Mouse (Mus musculus) thymus, postnatal 10 days (tissue): ENCODE measurements around the gene Ddt.

ENCODE experiments used
- DNase-seq, 2 experiments: peaks; one replicate each; pipeline ENCODE4 v3.0.0; 2021; ENCODE audit warnings: low spot score in 2 of 2

The Ddt gene

GRCm38 (mm10) chr10:75772795-75773664 lies at the start of gene Ddt:
Gene Ddt, minus strand, starts transcription at chr10:75773414.
- DNase-seq = peak; percentile 82 to 84

GRCm38 (mm10) chr10:75822443-75822842 lies 49.2 kb upstream of the Ddt start, which contains the start of gene Gstt4:
Gene Gstt4, minus strand, starts transcription at chr10:75822543.
- DNase-seq = no peak

GRCm38 (mm10) chr10:75819882-75820281 lies 46.7 kb upstream of the Ddt start:
- DNase-seq = no peak

- DNase-seq = no peak
Measured at GRCm38 (mm10) chr10:75818641-75819040, 45.4 kb upstream of the Ddt start.

GRCm38 (mm10) chr10:75804217-75804616 lies 31.0 kb upstream of the Ddt start:
- no peak for DNase-seq

GRCm38 (mm10) chr10:75798176-75798696 lies 25.0 kb upstream of the Ddt start, which contains the start of gene Gstt1:
Gene Gstt1, minus strand, starts transcription at chr10:75798584.
- no peak for DNase-seq

GRCm38 (mm10) chr10:75797619-75798175 lies 24.5 kb upstream of the Ddt start:
- no peak for DNase-seq

- no peak for DNase-seq
Measured at GRCm38 (mm10) chr10:75796731-75797516, 23.7 kb upstream of the Ddt start.

GRCm38 (mm10) chr10:75794880-75795279 lies 21.7 kb upstream of the Ddt start:
- no peak for DNase-seq

GRCm38 (mm10) chr10:75790773-75791172 lies 17.6 kb upstream of the Ddt start:
- DNase-seq = peak in 1 of 2 experiments; percentile 42

- DNase-seq = no peak
Measured at GRCm38 (mm10) chr10:75789841-75790240, 16.6 kb upstream of the Ddt start.

- no peak for DNase-seq
Measured at GRCm38 (mm10) chr10:75789081-75789735, 16.0 kb upstream of the Ddt start.

- no peak for DNase-seq
Measured at GRCm38 (mm10) chr10:75788277-75788676, 15.1 kb upstream of the Ddt start.

- DNase-seq = no peak
Measured at GRCm38 (mm10) chr10:75785442-75785841, 12.2 kb upstream of the Ddt start.

- peak in 1 of 2 experiments; percentile 20 for DNase-seq
Measured at GRCm38 (mm10) chr10:75780769-75781578, 7.8 kb upstream of the Ddt start, which contains the start of the genes Gm20441 and Gstt3. Gene Gm20441, minus strand, starts transcription at chr10:75780954. Gene Gstt3, minus strand, starts transcription at chr10:75781414.

- DNase-seq = no peak
Measured at GRCm38 (mm10) chr10:75779206-75780174, 6.3 kb upstream of the Ddt start.

GRCm38 (mm10) chr10:75777885-75778284 lies 4.7 kb upstream of the Ddt start:
- DNase-seq = no peak

GRCm38 (mm10) chr10:75776562-75776961 lies 3.3 kb upstream of the Ddt start:
- DNase-seq = no peak

GRCm38 (mm10) chr10:75774587-75774986 lies 1.4 kb upstream of the Ddt start:
- no peak for DNase-seq
